Mouse (Mus musculus) forebrain, embryonic 11.5 days (tissue): ENCODE measurements around the gene Tmem151a. TPM values are rescaled to one million over a fixed set of nuclear protein-coding genes. Genes with fewer than 3 reads are reported as not detected.

Experiments
- ATAC-seq: fragments of 200-750 bp; cut with Nextera tagmentation; replicated peaks from 2 replicates; pipeline ENCODE4 v1.8.0; 2017; ENCODE audit warnings: moderate TSS enrichment; ENCODE audit not compliant: low FRiP score
- DNase-seq: peaks from one replicate; pipeline ENCODE4 v3.0.0-alpha.2; 2017; ENCODE audit warnings: low spot score
- H3K27ac ChIP-seq: fragments of 300-500 bp; sonication (generic); 2 replicates; pipeline ENCODE4 v1.5.1; 2014; ENCODE audit warnings: low read depth, low read length
- H3K27me3 ChIP-seq: fragments of 300-500 bp; sonication (generic); 2 replicates; pipeline ENCODE4 v1.6.1; 2014; ENCODE audit warnings: mild to moderate bottlenecking, low read length, mixed read lengths; ENCODE audit not compliant: control insufficient read depth, insufficient read depth
- H3K36me3 ChIP-seq: fragments of 300-500 bp; sonication (generic); 2 replicates; pipeline ENCODE4 v1.6.1; 2014; ENCODE audit warnings: mild to moderate bottlenecking, low read length, moderate library complexity, mixed read lengths; ENCODE audit not compliant: control insufficient read depth, insufficient read depth
- H3K4me1 ChIP-seq: fragments of 300-500 bp; sonication (generic); replicated peaks from 2 replicates; pipeline ENCODE4 v1.6.1; 2014; ENCODE audit warnings: low read length, mixed read lengths; ENCODE audit not compliant: control insufficient read depth, insufficient read depth
- H3K4me2 ChIP-seq: fragments of 300-500 bp; sonication (generic); 2 replicates; pipeline ENCODE4 v1.6.1; 2014; ENCODE audit warnings: low read depth, mild to moderate bottlenecking, low read length, moderate library complexity, mixed read lengths; ENCODE audit not compliant: severe bottlenecking
- H3K4me3 ChIP-seq: fragments of 300-500 bp; sonication (generic); 2 replicates; pipeline ENCODE4 v1.5.1; 2014; ENCODE audit warnings: low read depth, low read length
- H3K9ac ChIP-seq: fragments of 300-500 bp; sonication (generic); 2 replicates; pipeline ENCODE4 v1.6.1; 2014; ENCODE audit warnings: low read length
- H3K9me3 ChIP-seq: fragments of 300-500 bp; sonication (generic); 2 replicates; pipeline ENCODE4 v1.6.1; 2016; ENCODE audit warnings: low read length, mixed read lengths; ENCODE audit not compliant: control insufficient read depth
- WGBS: fragments of 180-500 bp; shearing (Covaris S2); extraction: QIAGEN DNeasy Blood & Tissue Kit; methylation state at CpG from one replicate; pipeline ENCODE4 v1.1.7; 2014; 5-methylcytosine and 5-hydroxymethylcytosine counted together
- polyA plus RNA-seq: library from polyadenylated mRNA; unstranded; fragments of >200 nt; fragmentation: Nextera tagmentation; extraction: Ambion mirVana; gene quantifications from 2 replicates; pipeline ENCODE4 v1.2.1, GENCODE M21; 2014

Gene Tmem151a
- polyA plus RNA-seq, 1 experiment from 2014 or later, result 1.8 TPM

- Histone ChIP-seq H3K4me1 (peaks cover 21% of the 10 kb centered on the region), H3K27me3 (no peaks in the 10 kb centered on the region), H3K9ac (peak overlapping the region; percentile 88)
Observed at GRCm38 (mm10) chr19:5097521-5098362, 12.4 kb upstream of the Tmem151a start.

GRCm38 (mm10) chr19:5095887-5096474 is 10.7 kb upstream of the Tmem151a start:
- H3K4me2 ChIP-seq, result peak overlapping the region; percentile 97
- no peaks in the 10 kb centered on the region for H3K9me3 ChIP-seq
- no peak for ATAC-seq
- peaks cover 9% of the 10 kb centered on the region; the same call in 1 of the 2 replicates for H3K36me3 ChIP-seq
- H3K27ac ChIP-seq, result no peak overlapping the region
- no peak for DNase-seq
- 15% methylated on average over 9 of the region's 9 CpGs for WGBS
- peaks cover 23% of the 10 kb centered on the region for H3K4me1 ChIP-seq
- no peaks in the 10 kb centered on the region for H3K27me3 ChIP-seq
- H3K4me3 ChIP-seq, result peak overlapping the region; percentile 57
- peak overlapping the region; percentile 9; the same call in 1 of the 2 replicates for H3K9ac ChIP-seq

More at GRCm38 (mm10) chr19:5097521-5098362, 12.4 kb upstream of the Tmem151a start:
- no peak; the same call in 1 of the 2 replicates for ATAC-seq
- Histone ChIP-seq H3K36me3 (peaks cover 11% of the 10 kb centered on the region; the same call in 1 of the 2 replicates), H3K27ac (peak overlapping the region; percentile 19; the same call in 1 of the 2 replicates), H3K9me3 (no peaks in the 10 kb centered on the region), H3K4me3 (peak overlapping the region; percentile 57), H3K4me2 (peak overlapping the region; percentile 97)
- WGBS, result 3% methylated on average over 24 of the region's 31 CpGs
- no peak for DNase-seq

- Histone ChIP-seq H3K9ac (peak overlapping the region; percentile 6; the same call in 1 of the 2 replicates), H3K4me3 (peak overlapping the region; percentile 18), H3K4me1 (peaks cover 23% of the 10 kb centered on the region), H3K9me3 (no peaks in the 10 kb centered on the region), H3K36me3 (no peaks in the 10 kb centered on the region), H3K4me2 (peak overlapping the region; percentile 46), H3K27ac (peak overlapping the region; percentile 15; the same call in 1 of the 2 replicates), H3K27me3 (no peaks in the 10 kb centered on the region)
- DNase-seq (no peak), ATAC-seq (peak; percentile 13)
- WGBS, result 34% methylated on average over 11 of the region's 11 CpGs
Observed at GRCm38 (mm10) chr19:5094746-5095417, 9.6 kb upstream of the Tmem151a start.

GRCm38 (mm10) chr19:5094243-5094632 is 8.9 kb upstream of the Tmem151a start:
- H3K27ac ChIP-seq, result 0 out of 2 replicates have a peak overlapping the region, but pooled peaks have one; percentile 15
- peak; percentile 76 for ATAC-seq

GRCm38 (mm10) chr19:5093481-5094242 is 8.3 kb upstream of the Tmem151a start:
- peak overlapping the region; percentile 18; the same call in 1 of the 2 replicates for H3K4me3 ChIP-seq
- H3K9me3 ChIP-seq, result no peaks in the 10 kb centered on the region
- H3K27me3 ChIP-seq, result no peaks in the 10 kb centered on the region
- peak overlapping the region; percentile 46; the same call in 1 of the 2 replicates for H3K4me2 ChIP-seq
- 72% methylated on average over 12 of the region's 12 CpGs for WGBS
- no peaks in the 10 kb centered on the region for H3K36me3 ChIP-seq
- H3K9ac ChIP-seq, result no peak overlapping the region; the same call in 1 of the 2 replicates
- H3K27ac ChIP-seq, result no peak overlapping the region
- no peak for DNase-seq
- peak; percentile 7 for ATAC-seq
- H3K4me1 ChIP-seq, result peaks cover 29% of the 10 kb centered on the region

More at GRCm38 (mm10) chr19:5094243-5094632, 8.9 kb upstream of the Tmem151a start:
- H3K4me1 ChIP-seq, result peaks cover 25% of the 10 kb centered on the region
- no peaks in the 10 kb centered on the region for H3K36me3 ChIP-seq
- H3K27me3 ChIP-seq, result no peaks in the 10 kb centered on the region
- 1% methylated on average over 21 of the region's 21 CpGs for WGBS
- no peaks in the 10 kb centered on the region for H3K9me3 ChIP-seq
- H3K4me2 ChIP-seq, result peak overlapping the region; percentile 46
- H3K9ac ChIP-seq, result peak overlapping the region; percentile 6; the same call in 1 of the 2 replicates
- DNase-seq, result peak; percentile 99
- H3K4me3 ChIP-seq, result peak overlapping the region; percentile 18

GRCm38 (mm10) chr19:5092083-5092482 is 6.8 kb upstream of the Tmem151a start:
- WGBS, result 89% methylated on average over 10 of the region's 10 CpGs
- Histone ChIP-seq H3K9me3 (no peaks in the 10 kb centered on the region), H3K4me3 (no peak overlapping the region), H3K27ac (no peak overlapping the region), H3K27me3 (no peaks in the 10 kb centered on the region), H3K4me1 (peaks cover 33% of the 10 kb centered on the region), H3K36me3 (no peaks in the 10 kb centered on the region), H3K4me2 (no peak overlapping the region), H3K9ac (no peak overlapping the region)
- DNase-seq (no peak), ATAC-seq (no peak)

GRCm38 (mm10) chr19:5089324-5089723 is 4.0 kb upstream of the Tmem151a start:
- Histone ChIP-seq H3K9ac (no peak overlapping the region; the same call in 1 of the 2 replicates), H3K4me1 (peaks cover 22% of the 10 kb centered on the region), H3K27ac (no peak overlapping the region), H3K4me3 (peak overlapping the region; percentile 82), H3K27me3 (peaks cover 20% of the 10 kb centered on the region), H3K9me3 (no peaks in the 10 kb centered on the region), H3K36me3 (no peaks in the 10 kb centered on the region), H3K4me2 (peak overlapping the region; percentile 84)
- ATAC-seq, result no peak
- 91% methylated on average over 4 of the region's 4 CpGs for WGBS
- no peak for DNase-seq
